Mouse (Mus musculus): ENCODE measurements around the gene Stip1.
A peak's percentile ranks its signal among the peaks of the same experiment; 100 is the strongest.

Stip1 gene

GRCm38 (mm10) chr19:6985300-6985699, 54.5 kb downstream of the Stip1 start:
- no peak for DNase-seq (ENCODE audit: low read depth, low spot score)

DNA sequence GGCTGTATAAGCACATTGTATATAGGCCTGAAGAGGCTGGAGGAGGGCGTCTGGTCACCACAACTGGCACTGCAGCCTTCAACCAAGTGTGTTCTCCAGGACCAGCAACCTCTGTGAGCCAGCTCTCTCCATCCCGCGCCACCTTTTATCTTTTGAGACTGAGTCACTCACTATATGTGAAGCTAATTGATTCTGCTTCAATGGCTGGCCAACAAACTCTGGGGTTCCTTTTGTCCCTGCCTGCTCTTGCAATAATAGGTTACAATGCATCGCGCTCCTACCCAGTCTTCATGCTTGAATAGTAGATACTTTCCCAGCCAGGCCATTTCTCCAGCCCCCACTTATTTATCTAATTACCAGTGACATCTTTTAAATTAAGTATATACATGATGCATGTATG, 56.1 kb downstream of the Stip1 start:
- no peak for DNase-seq (ENCODE audit: low read depth, low spot score)

GRCm38 (mm10) chr19:6981465-6981864, 58.3 kb downstream of the Stip1 start:
- no peak for DNase-seq (ENCODE audit: low read depth, low spot score)

- peak; percentile 99 for DNase-seq (ENCODE audit: low read depth, low spot score)
Observed at GRCm38 (mm10) chr19:6980381-6981093, 59.2 kb downstream of the Stip1 start, which contains the start of gene Fkbp2. Fkbp2 (minus strand) TSS chr19:6980501.

DNA sequence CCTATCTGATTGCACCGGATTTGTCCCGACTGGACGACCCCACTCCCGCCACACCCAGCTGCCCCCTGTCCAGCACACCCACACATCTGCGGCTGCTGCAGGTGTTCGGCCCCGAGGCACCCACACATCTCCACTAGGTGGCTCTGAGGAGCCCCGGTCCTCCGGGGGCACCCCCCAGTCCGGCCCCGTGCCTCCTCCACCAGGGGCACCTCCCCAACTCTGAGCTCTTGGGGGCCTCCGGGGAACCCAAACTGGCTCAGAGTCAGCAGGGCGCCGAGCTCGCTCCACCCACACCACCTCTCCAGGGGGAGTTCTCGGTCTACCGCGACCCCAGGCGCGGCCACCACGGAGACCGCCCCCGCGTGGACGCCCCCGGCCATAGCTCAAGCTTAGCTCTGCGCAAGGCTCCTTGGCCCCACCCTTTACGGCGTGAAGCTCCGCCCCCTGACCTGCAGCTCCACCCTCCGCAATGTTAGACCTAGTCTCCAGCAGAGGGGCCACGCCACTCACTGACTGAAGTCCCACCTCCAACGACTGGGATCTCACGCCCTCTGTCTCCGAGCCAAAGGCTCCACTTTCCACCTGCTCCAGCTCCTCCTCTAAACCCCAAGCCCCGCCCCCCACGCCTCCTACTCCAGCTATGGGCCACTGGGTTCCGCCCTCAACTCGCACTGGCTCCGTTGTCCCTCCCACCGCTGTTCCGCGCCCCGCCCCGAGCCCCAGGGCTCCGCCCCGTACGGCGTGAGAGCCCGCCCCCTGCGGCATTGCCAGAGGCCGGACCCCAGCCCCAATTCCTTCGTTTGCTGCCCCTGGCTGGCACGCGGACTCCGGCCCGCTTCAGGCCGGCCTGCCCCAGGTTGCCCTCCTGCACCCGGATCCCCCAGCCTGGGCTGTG, 60.0 kb downstream of the Stip1 start:
- peak; percentile 100 for DNase-seq (ENCODE audit: low read depth, low spot score)

GRCm38 (mm10) chr19:6979001-6979479, 60.7 kb downstream of the Stip1 start:
- DNase-seq (ENCODE audit: low read depth, low spot score) = peak; percentile 61

DNA sequence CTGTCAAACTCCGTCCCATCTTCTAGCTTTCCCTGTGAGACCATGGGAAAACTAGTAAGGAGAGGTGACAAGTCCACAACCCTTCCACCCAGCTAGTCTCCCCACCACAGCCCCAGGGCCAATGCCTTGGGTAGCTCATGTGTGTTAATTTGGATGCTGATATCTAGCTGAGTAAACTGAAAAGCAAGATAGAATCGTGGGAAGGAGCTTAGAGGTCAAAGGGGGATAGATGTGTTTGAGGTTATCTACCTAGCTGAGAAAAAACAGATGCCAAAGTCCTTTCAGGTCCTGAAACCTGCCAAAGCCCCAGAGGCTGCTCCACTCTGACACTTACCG, 61.2 kb downstream of the Stip1 start:
- no peak for DNase-seq (ENCODE audit: low read depth, low spot score)

- DNase-seq (ENCODE audit: low read depth, low spot score) = no peak
Observed at GRCm38 (mm10) chr19:6977759-6978638, 61.8 kb downstream of the Stip1 start.

DNA sequence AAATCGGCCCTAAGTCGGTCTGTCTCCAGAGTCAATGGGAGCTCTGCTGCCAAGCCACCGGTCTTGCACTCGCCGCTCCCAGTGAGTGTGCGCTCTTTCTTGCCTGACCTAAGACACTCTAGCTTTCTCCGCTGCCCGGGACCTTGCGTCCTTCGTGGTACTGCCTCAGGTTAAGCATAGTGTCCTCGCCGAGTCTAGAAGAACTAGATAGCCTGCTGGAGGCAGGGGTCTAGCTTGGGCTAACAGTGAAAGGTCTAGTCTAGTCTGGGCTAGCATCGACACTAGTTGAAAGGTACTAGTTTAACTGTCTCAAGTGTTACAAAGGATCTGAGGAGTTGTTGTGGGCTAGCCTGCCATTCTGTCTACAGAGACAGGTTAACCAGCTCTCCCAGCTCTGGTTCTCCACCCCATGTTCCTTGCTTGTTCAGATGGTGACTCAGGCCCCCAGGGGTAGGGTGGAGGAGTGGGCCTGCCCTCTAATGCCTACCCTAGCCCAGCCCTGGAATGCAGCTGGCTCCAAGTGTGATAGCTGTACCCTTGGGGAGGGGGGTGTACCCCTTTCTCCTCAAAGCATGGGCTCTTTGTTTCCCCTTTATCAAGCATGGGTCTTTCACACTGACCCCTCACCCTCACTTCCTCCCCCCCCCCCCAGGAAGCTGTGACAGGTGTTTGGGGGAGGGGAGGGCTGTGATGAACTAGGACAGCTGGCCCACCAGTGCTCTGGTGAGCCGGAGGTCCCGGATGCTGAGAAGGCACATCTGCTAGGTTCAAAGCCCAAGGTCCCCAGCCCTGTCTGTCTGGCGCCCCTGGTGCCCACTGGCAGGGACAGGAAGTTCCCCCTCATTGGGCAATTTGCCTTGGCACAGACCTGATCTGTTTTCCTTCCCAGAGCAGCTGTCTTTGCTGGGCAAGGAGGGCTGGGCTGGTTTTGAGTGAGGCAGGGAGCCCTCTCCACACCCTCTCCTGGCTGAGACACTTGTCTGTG, 63.9 kb downstream of the Stip1 start, which contains the start of gene Plcb3:
Plcb3 (minus strand) TSS at position 934 of the 985 bp plus-strand sequence.
- DNase-seq (ENCODE audit: low read depth, low spot score) = peak; percentile 69

DNA sequence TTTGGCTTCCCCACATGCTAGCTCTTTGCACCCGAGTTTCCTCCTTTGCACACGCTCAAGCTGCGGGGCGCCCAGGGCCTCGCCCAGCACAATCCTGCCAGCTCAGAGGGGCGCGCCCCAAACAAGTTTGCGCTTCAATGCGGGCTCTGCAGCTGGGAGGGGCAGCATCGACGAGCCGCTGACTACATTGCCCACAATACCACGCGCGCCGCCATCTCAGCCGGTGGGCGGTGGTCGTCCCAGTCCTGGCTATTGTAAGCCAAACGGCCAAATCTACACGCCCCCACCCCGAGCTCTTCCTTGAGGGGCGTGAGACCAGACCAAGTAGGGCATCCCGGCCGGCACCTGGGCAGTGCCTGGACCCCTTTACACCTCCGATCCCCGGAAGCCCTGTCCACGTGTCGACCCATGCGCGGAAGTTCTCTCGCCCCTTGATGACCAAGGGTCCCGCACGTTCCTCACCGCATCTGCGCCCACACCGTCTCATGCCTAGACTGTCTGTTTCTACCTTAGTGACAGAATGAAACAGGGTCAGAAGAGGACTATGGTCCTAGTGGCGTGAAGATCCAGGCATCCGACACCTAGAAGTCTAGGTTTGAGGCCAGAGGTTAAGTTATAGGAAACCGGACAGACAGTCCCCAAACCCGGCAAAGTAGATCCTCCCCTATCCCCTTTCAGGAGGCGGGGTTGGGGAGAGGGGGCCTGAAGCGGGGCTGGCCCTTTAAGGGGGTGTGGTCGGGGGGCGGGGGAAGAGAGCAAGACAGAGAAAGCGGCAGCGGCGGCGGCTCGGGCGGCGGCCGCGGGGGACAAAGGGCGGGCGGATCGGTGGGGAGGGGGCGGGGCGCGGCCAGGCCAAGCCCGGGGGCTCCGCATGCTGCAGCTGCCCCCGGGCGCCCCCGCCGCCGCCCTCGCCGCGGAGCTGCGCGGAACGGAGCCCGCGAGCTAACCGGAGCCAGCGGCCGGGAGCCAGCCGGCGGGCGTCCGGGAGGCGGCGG, 65.3 kb downstream of the Stip1 start, which contains the start of gene Ppp1r14b:
Ppp1r14b (plus strand) TSS at position 758 of the 995 bp plus-strand sequence.
- DNase-seq (ENCODE audit: low read depth, low spot score) = peak; percentile 83

- no peak for DNase-seq (ENCODE audit: low read depth, low spot score)
Observed at GRCm38 (mm10) chr19:6973581-6974190, 66.1 kb downstream of the Stip1 start.

- DNase-seq (ENCODE audit: low read depth, low spot score) = no peak
Observed at GRCm38 (mm10) chr19:6972247-6972917, 67.4 kb downstream of the Stip1 start.

GRCm38 (mm10) chr19:6971644-6972043, 68.1 kb downstream of the Stip1 start:
- no peak for DNase-seq (ENCODE audit: low read depth, low spot score)
